Mouse (Mus musculus) yolk sac, embryonic 10.5 days (tissue): Measurements from ENCODE around the gene Plcz1.

Source experiments
- DNase-seq: peaks from one replicate; pipeline ENCODE4 v3.0.0-alpha.2; 2017; ENCODE audit warnings: low spot score

Plcz1 gene

DNA sequence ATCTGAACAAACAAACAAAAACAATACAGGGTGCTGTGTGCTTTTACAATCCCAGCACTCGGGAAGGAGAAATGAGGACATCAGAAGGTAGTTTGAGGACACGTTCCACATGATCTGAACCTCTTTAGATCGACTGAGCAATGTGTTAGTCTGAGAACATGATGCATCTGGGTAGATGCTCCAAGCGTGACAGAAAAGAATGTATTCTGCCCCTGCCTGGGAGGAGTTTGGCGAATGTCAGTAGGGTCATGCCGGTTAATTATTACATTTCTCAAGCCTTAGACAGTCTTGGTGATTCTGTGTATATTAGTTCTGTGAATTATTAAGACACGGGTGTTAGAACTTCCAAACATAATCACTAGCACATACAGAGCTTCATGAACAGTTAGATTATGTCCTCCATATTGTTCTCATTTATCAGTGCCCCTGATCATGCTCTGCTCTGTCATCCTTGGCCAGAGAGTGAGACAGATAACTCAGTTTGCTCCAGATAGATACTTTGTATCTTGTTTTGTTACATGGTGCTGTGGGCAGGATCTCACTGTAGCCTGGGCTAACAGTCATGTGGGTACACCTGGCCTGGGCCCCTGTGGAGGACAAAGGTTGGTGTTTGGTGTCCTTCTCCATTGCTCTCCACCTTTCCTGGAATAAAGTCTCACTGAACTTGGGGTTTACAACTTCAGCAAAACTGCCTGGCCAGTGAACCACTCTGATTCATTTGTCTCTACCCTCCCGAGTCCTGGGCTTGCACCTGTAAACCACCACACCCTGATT is 94.0 kb downstream of the Plcz1 start:
- peak; percentile 5 for DNase-seq
